Mouse (Mus musculus) CH12.LX (cell line): ENCODE measurements around the gene Hoxd12.

Experiments used
- BHLHE40 ChIP-seq: IDR thresholded peaks from 2 replicates; pipeline ENCODE4 v1.6.1; 2011; ENCODE audit warnings: mild to moderate bottlenecking, low read depth, low read length, improper control_type of control experiment
- CTCF ChIP-seq, 2 experiments: IDR thresholded peaks in 1 of 2; conservative IDR thresholded peaks in 1 of 2; 2 replicates each; pipeline ENCODE4 v1.5.1; 2011 to 2012; ENCODE audit warnings: low read depth in 2 of 2, low read length in 2 of 2, improper control_type of control experiment in 1 of 2, inconsistent platforms in 1 of 2, mild to moderate bottlenecking in 1 of 2, moderate library complexity in 1 of 2
- EP300 ChIP-seq: IDR thresholded peaks from 2 replicates; pipeline ENCODE4 v1.6.1; 2011; ENCODE audit warnings: low read length, improper control_type of control experiment
- ETS1 ChIP-seq: conservative IDR thresholded peaks from 2 replicates; pipeline ENCODE4 v1.6.1; 2012; ENCODE audit warnings: low read depth, mild to moderate bottlenecking, inconsistent platforms, low read length, improper control_type of control experiment, moderate library complexity
- KAT2A ChIP-seq: IDR thresholded peaks from 2 replicates; pipeline ENCODE4 v1.6.1; 2012; ENCODE audit warnings: low read length, improper control_type of control experiment, inconsistent platforms; ENCODE audit not compliant: insufficient replicate concordance
- POLR2A ChIP-seq: IDR thresholded peaks from 2 replicates; pipeline ENCODE4 v1.6.1; 2011; ENCODE audit warnings: low read depth, mild to moderate bottlenecking, improper control_type of control experiment, low read length
- RCOR1 ChIP-seq: conservative IDR thresholded peaks from 2 replicates; pipeline ENCODE4 v1.6.1; 2012; ENCODE audit warnings: low read depth, mild to moderate bottlenecking, inconsistent platforms, low read length, improper control_type of control experiment
- TBP ChIP-seq: conservative IDR thresholded peaks from 2 replicates; pipeline ENCODE4 v1.6.1; 2011; ENCODE audit warnings: low read depth, low read length, improper control_type of control experiment
- TCF12 ChIP-seq: IDR thresholded peaks from 2 replicates; pipeline ENCODE4 v1.6.1; 2014; ENCODE audit warnings: low read depth, mild to moderate bottlenecking, inconsistent platforms, low read length, improper control_type of control experiment
- USF2 ChIP-seq: conservative IDR thresholded peaks from 2 replicates; pipeline ENCODE4 v1.6.1; 2011; ENCODE audit warnings: low read depth, low read length, improper control_type of control experiment
- ZC3H11A ChIP-seq: IDR thresholded peaks from 2 replicates; pipeline ENCODE4 v1.6.1; 2012; ENCODE audit warnings: low read depth, mild to moderate bottlenecking, inconsistent platforms, low read length, improper control_type of control experiment
- ZKSCAN1 ChIP-seq: IDR thresholded peaks from 2 replicates; pipeline ENCODE4 v1.6.1; 2012; ENCODE audit warnings: low read depth, inconsistent platforms, low read length, improper control_type of control experiment, borderline replicate concordance

GRCm38 (mm10) chr2:74693432-74693827, 18.6 kb downstream of the Hoxd12 start:
- TF ChIP-seq ZC3H11A (no peak), POLR2A (no peak), USF2 (no peak), CTCF (conservative IDR thresholded peaks at IDR 0.05 in 1 of 2, IDR thresholded peaks at IDR 0.05 in 1 of 2; ENCODE audit: low read depth in 2 of 2, low read length in 2 of 2) (no peak), RCOR1 (no peak), TBP (no peak), TCF12 (no peak), BHLHE40 (no peak), ETS1 (no peak), EP300 (no peak), ZKSCAN1 (no peak), KAT2A (no peak)
